Mouse (Mus musculus): ENCODE data around the gene Smpd1. TPM values are rescaled to one million over a fixed set of nuclear protein-coding genes. Genes with fewer than 3 reads are reported as not detected.
A peak's percentile ranks its signal among the peaks of the same experiment; 100 is the strongest.

The Smpd1 gene
- polyA plus RNA-seq, 1 experiment from 2014 or later = 47.7 TPM

DNA sequence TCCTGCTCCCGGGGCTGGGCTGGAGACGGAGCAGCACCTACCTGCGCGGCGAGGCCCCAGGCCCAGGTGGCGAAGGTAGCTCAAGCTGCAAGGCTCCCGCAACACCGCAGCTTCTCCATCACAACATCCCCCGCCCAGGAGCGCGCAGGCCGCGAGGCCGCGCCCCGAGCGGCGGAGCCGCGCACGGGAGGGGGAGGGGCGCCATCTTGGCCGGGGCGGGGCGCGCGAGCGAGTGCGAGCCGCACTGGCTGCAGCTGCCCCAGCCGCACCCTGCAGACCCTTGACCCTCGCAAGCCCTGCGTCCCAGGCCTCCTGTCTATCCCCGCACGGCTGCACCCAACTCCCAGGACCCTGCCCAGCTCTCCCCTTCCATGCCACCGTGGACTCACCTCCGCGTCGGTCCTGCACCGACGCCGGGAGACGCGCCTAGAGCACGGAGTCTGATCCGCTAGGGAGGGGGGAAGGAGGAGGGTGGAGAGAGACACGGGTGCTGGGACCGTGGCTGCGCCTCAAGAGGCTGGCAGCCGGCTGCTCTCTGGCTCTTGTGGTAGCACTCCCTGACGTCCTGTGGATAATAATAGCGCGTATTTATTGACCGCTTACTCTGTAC is 27.0 kb downstream of the Smpd1 start, which contains the start of gene Apbb1:
TSS of gene Apbb1 (minus strand) at position 560 of the 610 bp plus-strand sequence.
- Histone ChIP-seq H3K9ac (peak within 1 kb of the TSS; percentile 66), H3K4me2 (peak within 1 kb of the TSS; percentile 89), H3K36me3 (no peaks in the 10 kb centered on the region), H3K4me3 (replicated peaks) (peak within 1 kb of the TSS; percentile 86), H3K9me3 (replicated peaks) (no peaks in the 10 kb centered on the region), H3K27ac (peak within 1 kb of the TSS; percentile 70), H3K4me1 (peaks cover 12% of the 10 kb centered on the region), H3K27me3 (no peaks in the 10 kb centered on the region)
- WGBS = 5% methylated on average over 43 of the region's 54 CpGs
- ATAC-seq (replicated peaks; ENCODE audit: low FRiP score) = peak; percentile 93

DNA sequence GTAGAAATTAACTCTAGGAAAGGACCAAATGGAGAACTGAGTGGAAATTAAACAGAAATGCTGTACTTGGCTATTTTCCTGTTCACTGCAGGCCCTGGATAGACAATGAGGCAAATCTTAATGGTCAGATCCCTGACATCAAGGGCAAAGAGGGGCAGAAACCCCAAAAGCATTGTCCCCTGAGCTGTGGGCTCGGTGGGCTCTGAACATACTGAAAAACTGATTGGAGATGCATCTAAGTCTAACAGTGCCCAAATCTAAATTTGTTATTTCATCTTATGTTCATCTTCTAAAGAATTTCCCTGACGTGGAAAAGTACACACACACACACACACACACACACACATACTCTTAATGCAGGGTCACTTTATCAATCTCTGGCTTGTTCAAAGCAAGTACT is 27.8 kb downstream of the Smpd1 start:
- Histone ChIP-seq H3K9me3 (replicated peaks) (no peaks in the 10 kb centered on the region), H3K27me3 (no peaks in the 10 kb centered on the region), H3K4me2 (peak overlapping the region; percentile 89), H3K27ac (no peak overlapping the region), H3K4me1 (peaks cover 12% of the 10 kb centered on the region), H3K9ac (no peak overlapping the region), H3K4me3 (replicated peaks) (peak overlapping the region; percentile 86), H3K36me3 (no peaks in the 10 kb centered on the region)
- no peak for ATAC-seq (replicated peaks; ENCODE audit: low FRiP score)
- WGBS = 77% methylated on average over 2 of the region's 2 CpGs

DNA sequence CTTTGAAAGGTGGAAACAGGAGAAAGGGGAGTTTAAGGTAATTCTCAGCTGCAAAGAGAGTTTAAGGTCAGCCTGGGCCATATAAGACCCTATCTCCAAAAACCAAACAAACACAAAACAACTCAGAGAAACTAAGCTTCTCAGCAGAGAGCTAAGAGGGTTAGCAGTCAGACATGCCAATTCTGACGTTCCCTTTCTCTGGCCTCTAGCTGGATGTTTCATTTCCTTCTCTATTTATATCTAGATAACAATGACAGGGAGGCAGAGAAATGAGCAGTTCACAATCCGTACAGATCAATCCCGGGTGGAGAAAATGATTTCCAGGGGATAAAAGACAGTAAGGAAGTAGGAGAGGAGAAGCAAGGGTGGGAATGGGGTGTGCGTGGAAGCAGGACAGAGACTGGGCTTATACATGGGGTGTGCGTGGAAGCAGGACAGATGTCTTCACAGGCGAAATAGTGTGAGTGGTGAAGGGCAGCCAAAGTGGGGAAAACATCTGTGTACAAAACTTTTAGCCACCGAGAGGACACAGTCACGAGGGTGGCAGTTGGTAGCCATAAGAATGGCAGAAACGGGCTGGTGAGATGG is 34.3 kb downstream of the Smpd1 start:
- H3K4me2 ChIP-seq = no peak overlapping the region
- H3K4me1 ChIP-seq = no peaks in the 10 kb centered on the region
- whole genome bisulfite sequencing = 68% methylated on average over 9 of the region's 9 CpGs
- no peak overlapping the region for H3K4me3 ChIP-seq (replicated peaks)
- no peak for ATAC-seq (replicated peaks; ENCODE audit: low FRiP score)
- no peak overlapping the region for H3K27ac ChIP-seq
- H3K9ac ChIP-seq = no peak overlapping the region
- no peaks in the 10 kb centered on the region for H3K27me3 ChIP-seq
- H3K9me3 ChIP-seq (replicated peaks) = no peaks in the 10 kb centered on the region
- no peaks in the 10 kb centered on the region for H3K36me3 ChIP-seq

DNA sequence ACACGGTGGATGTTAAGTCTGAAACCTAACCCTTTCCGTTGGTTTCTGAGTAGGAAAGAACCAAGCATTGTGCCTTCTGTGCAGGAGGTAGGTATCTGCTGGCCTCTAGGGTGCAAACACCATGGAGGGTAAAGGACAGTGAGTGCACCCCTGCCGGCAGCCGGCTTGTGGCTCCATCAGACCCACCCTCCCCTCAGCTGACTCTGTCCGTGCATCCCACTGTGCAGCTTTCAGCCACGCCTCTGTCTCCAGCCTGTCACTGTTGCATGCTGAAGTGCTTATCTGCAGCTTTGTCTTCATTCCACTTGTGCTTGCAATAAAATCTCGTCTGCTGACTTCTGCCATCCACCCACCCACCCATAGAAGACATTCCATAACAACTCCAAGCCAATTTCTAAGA is 35.9 kb downstream of the Smpd1 start:
- Histone ChIP-seq H3K4me1 (no peaks in the 10 kb centered on the region), H3K9ac (no peak overlapping the region), H3K27ac (no peak overlapping the region), H3K9me3 (replicated peaks) (no peaks in the 10 kb centered on the region), H3K27me3 (no peaks in the 10 kb centered on the region), H3K4me2 (no peak overlapping the region), H3K36me3 (no peaks in the 10 kb centered on the region), H3K4me3 (replicated peaks) (no peak overlapping the region)
- no peak for ATAC-seq (replicated peaks; ENCODE audit: low FRiP score)
- WGBS = 35% methylated on average over 7 of the region's 7 CpGs

DNA sequence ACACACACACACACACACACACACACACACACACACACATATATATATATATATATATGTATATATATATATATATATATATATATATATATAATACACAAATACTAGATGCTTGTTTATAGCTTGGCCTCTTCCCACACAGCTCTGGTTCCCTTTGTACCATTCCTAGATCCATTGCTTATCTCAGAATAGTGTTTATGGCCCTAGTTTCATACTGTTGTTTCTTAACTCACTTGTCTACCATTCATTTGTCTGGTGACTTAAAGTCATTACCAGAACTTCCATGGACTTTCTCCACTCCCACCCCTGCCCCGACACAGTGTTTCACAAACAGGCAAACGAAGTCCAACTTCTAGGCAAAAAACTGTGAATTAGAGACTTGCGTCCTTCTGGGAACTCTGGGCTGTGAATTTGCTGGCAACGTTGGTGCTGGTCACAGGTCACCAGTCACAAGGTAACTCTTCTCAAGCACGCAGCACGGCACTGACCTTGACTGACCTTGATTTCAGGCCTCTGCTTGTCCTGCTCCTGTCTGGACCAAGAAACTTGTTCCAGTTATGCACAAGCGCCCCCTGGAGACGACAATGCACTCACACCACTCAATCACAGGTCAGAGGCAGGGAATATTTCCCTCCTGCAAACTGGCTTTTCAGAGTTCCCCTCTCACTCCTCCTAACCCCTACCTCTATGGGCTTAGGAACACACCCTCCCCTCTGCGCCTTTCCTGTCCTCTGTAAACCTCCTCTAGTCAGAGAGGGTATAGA is 48.9 kb downstream of the Smpd1 start:
- peak; percentile 86 for ATAC-seq (replicated peaks; ENCODE audit: low FRiP score)
- no peaks in the 10 kb centered on the region for H3K4me1 ChIP-seq
- H3K27ac ChIP-seq = no peak overlapping the region
- no peaks in the 10 kb centered on the region for H3K27me3 ChIP-seq
- 30% methylated on average over 9 of the region's 9 CpGs for WGBS
- no peak overlapping the region for H3K9ac ChIP-seq
- H3K4me2 ChIP-seq = no peak overlapping the region
- H3K4me3 ChIP-seq (replicated peaks) = no peak overlapping the region
- no peaks in the 10 kb centered on the region for H3K9me3 ChIP-seq (replicated peaks)
- no peaks in the 10 kb centered on the region for H3K36me3 ChIP-seq

Other genes starting within 250 kb of the Smpd1 start
- not detected in 2 replicates for gene Olfr689, start 243.2 kb upstream of the Smpd1 start, polyA plus RNA-seq (2015; fragmentation: Nextera tagmentation; extraction: Ambion mirVana)
- not detected in 2 replicates for gene Olfr690, start 220.3 kb upstream of the Smpd1 start, polyA plus RNA-seq (2015; fragmentation: Nextera tagmentation; extraction: Ambion mirVana)
- not detected in 2 replicates for gene Olfr691, start 212.1 kb upstream of the Smpd1 start, polyA plus RNA-seq (2015; fragmentation: Nextera tagmentation; extraction: Ambion mirVana)
- gene Olfr692, start 186.1 kb upstream of the Smpd1 start, polyA plus RNA-seq (2015; fragmentation: Nextera tagmentation; extraction: Ambion mirVana) = not detected in 2 replicates
- gene Gm5901, start 179.3 kb upstream of the Smpd1 start, polyA plus RNA-seq (2015; fragmentation: Nextera tagmentation; extraction: Ambion mirVana) = not detected in 2 replicates
- 39.1 and 47.4 TPM in 2 replicates for gene Fam160a2, start 154.3 kb upstream of the Smpd1 start, polyA plus RNA-seq (2015; fragmentation: Nextera tagmentation; extraction: Ambion mirVana)
- gene Cnga4, start 149.8 kb upstream of the Smpd1 start, polyA plus RNA-seq (2015; fragmentation: Nextera tagmentation; extraction: Ambion mirVana) = 0.08 TPM in 1 of 2 replicates, not detected in the other
- gene Cckbr, start 128.6 kb upstream of the Smpd1 start, polyA plus RNA-seq (2015; fragmentation: Nextera tagmentation; extraction: Ambion mirVana) = 0.58 and 0.62 TPM in 2 replicates
- gene Cavin3, start 72.1 kb upstream of the Smpd1 start, polyA plus RNA-seq (2015; fragmentation: Nextera tagmentation; extraction: Ambion mirVana) = 53.4 and 72.0 TPM in 2 replicates
- 45.9 and 56.9 TPM in 2 replicates for gene Apbb1, start 27.3 kb downstream of the Smpd1 start, polyA plus RNA-seq (2015; fragmentation: Nextera tagmentation; extraction: Ambion mirVana)
- gene Hpx, start 45.8 kb downstream of the Smpd1 start, polyA plus RNA-seq (2015; fragmentation: Nextera tagmentation; extraction: Ambion mirVana) = 2.0 and 4.4 TPM in 2 replicates
- 28.4 and 37.2 TPM in 2 replicates for gene Trim3, start 79.2 kb downstream of the Smpd1 start, polyA plus RNA-seq (2015; fragmentation: Nextera tagmentation; extraction: Ambion mirVana)
- gene Timm10b, start 85.7 kb downstream of the Smpd1 start, polyA plus RNA-seq (2015; fragmentation: Nextera tagmentation; extraction: Ambion mirVana) = 184 and 195 TPM in 2 replicates
- 81.6 and 88.2 TPM in 2 replicates for gene Arfip2, start 86.1 kb downstream of the Smpd1 start, polyA plus RNA-seq (2015; fragmentation: Nextera tagmentation; extraction: Ambion mirVana)
- 15.1 and 25.1 TPM in 2 replicates for gene Gm45799, start 86.2 kb downstream of the Smpd1 start, polyA plus RNA-seq (2015; fragmentation: Nextera tagmentation; extraction: Ambion mirVana)
- 0.76 and 1.9 TPM in 2 replicates for gene Dnhd1, start 96.5 kb downstream of the Smpd1 start, polyA plus RNA-seq (2015; fragmentation: Nextera tagmentation; extraction: Ambion mirVana)
- gene Ilk, start 182.2 kb downstream of the Smpd1 start, polyA plus RNA-seq (2015; fragmentation: Nextera tagmentation; extraction: Ambion mirVana) = 331 and 360 TPM in 2 replicates
- 44.8 and 49.6 TPM in 2 replicates for gene Rrp8, start 183.0 kb downstream of the Smpd1 start, polyA plus RNA-seq (2015; fragmentation: Nextera tagmentation; extraction: Ambion mirVana)
- gene Taf10, start 190.0 kb downstream of the Smpd1 start, polyA plus RNA-seq (2015; fragmentation: Nextera tagmentation; extraction: Ambion mirVana) = 127 and 136 TPM in 2 replicates
- gene Tpp1, start 197.9 kb downstream of the Smpd1 start, polyA plus RNA-seq (2015; fragmentation: Nextera tagmentation; extraction: Ambion mirVana) = 92.7 and 94.9 TPM in 2 replicates
- 10.2 and 12.1 TPM in 2 replicates for gene Dchs1, start 233.3 kb downstream of the Smpd1 start, polyA plus RNA-seq (2015; fragmentation: Nextera tagmentation; extraction: Ambion mirVana)

All from kidney, embryonic 15.5 days (tissue).